Mouse (Mus musculus) hindbrain, embryonic 14.5 days (tissue): ENCODE results near the gene Tmpo. TPM values are rescaled to one million over a fixed set of nuclear protein-coding genes. Genes with fewer than 3 reads are reported as not detected.
"Not testable (repeated sequence)": the region's sequence is repeated elsewhere in the genome, so short reads cannot be mapped to it uniquely, and the experiment has no call there.

Experiments
- ATAC-seq: fragments of 200-750 bp; cut with Nextera tagmentation; 2 replicates; pipeline ENCODE4 v1.8.0; 2017; ENCODE audit warnings: moderate number of reproducible peaks, mild to moderate bottlenecking, moderate TSS enrichment, moderate library complexity; ENCODE audit not compliant: low FRiP score
- DNase-seq: peaks from one replicate; pipeline ENCODE4 v3.0.0-alpha.2; 2015; ENCODE audit warnings: low spot score
- H3K27ac ChIP-seq: fragments of 300-500 bp; sonication (generic); 2 replicates; pipeline ENCODE4 v1.5.1; 2014; ENCODE audit warnings: mild to moderate bottlenecking, moderate library complexity
- H3K27me3 ChIP-seq: fragments of 300-500 bp; sonication (generic); 2 replicates; pipeline ENCODE4 v1.6.1; 2014; ENCODE audit warnings: mild to moderate bottlenecking, low read length, mixed read lengths; ENCODE audit not compliant: control insufficient read depth, insufficient read depth
- H3K36me3 ChIP-seq: fragments of 300-500 bp; sonication (generic); replicated peaks from 2 replicates; pipeline ENCODE4 v1.6.1; 2014; ENCODE audit not compliant: control insufficient read depth, insufficient read depth
- H3K4me1 ChIP-seq: fragments of 300-500 bp; sonication (generic); replicated peaks from 2 replicates; pipeline ENCODE4 v1.6.1; 2014; ENCODE audit warnings: antibody characterized with exemption, low read length, mixed read lengths; ENCODE audit not compliant: control insufficient read depth, insufficient read depth
- H3K4me2 ChIP-seq: fragments of 300-500 bp; sonication (generic); replicated peaks from 2 replicates; pipeline ENCODE4 v1.6.1; 2014; ENCODE audit warnings: mild to moderate bottlenecking, moderate library complexity
- H3K4me3 ChIP-seq: fragments of 300-500 bp; sonication (generic); replicated peaks from 2 replicates; pipeline ENCODE4 v1.5.1; 2014; ENCODE audit warnings: mild to moderate bottlenecking, low read length
- H3K9ac ChIP-seq: fragments of 300-500 bp; sonication (generic); 2 replicates; pipeline ENCODE4 v1.6.1; 2014
- H3K9me3 ChIP-seq: fragments of 300-500 bp; sonication (generic); 2 replicates; pipeline ENCODE4 v1.6.1; 2016; ENCODE audit warnings: low read length; ENCODE audit not compliant: control insufficient read depth
- WGBS: fragments of 180-500 bp; shearing (Covaris S2); extraction: QIAGEN DNeasy Blood & Tissue Kit; methylation state at CpG from one replicate; pipeline ENCODE4 v1.1.7; 2014; 5-methylcytosine and 5-hydroxymethylcytosine counted together
- polyA plus RNA-seq: library from polyadenylated mRNA; unstranded; fragments of >200 nt; fragmentation: Nextera tagmentation; extraction: Ambion mirVana; gene quantifications from 2 replicates; pipeline ENCODE4 v1.2.1, GENCODE M21; 2014

Tmpo gene
- polyA plus RNA-seq, 1 experiment from 2014 or later = 111 TPM

DNA sequence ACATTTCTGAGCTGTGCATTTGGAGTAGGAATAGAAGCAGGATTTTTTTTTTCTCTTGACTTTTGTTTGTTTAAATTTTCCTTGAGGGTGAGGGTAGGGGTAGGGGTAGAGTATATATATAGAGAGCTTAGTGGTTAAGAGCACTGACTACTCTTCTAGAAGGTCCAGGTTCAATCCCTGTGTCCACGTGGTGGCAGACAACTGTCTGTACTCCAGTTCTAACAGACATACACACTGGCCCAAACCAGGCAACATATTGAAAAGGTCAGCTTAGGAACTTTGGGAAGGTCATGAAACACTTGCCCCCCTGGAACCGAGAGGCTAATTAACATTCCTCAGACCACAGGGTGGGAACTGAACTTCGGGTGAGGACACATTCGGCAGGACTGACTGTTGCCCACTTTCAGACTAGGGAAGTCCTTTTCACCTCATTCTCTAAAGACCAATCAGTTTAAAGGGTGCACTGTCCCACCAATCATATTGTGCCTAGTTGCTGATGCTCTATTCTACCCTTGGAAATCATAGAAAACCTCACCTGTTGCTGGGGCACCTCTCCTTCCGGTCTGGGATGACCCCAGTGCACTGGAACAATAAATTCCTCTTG, 7.7 kb upstream of the Tmpo start:
- no peaks in the 10 kb centered on the region for H3K27me3 ChIP-seq
- WGBS = 85% methylated on average over 5 of the region's 5 CpGs
- H3K27ac ChIP-seq = peak overlapping the region; percentile 97
- DNase-seq (no peak), ATAC-seq (no peak)
- no peak overlapping the region for H3K9ac ChIP-seq
- peaks cover 8% of the 10 kb centered on the region for H3K4me1 ChIP-seq
- H3K36me3 ChIP-seq = no peaks in the 10 kb centered on the region
- H3K4me3 ChIP-seq = no peak overlapping the region
- no peak overlapping the region for H3K4me2 ChIP-seq
- no peaks in the 10 kb centered on the region for H3K9me3 ChIP-seq

- peak overlapping the region; percentile 55 for H3K4me2 ChIP-seq
- DNase-seq (peak; percentile 97), ATAC-seq (peak; percentile 64; the same call in 1 of the 2 replicates)
- H3K9me3 ChIP-seq = no peaks in the 10 kb centered on the region
- peak overlapping the region; percentile 25 for H3K4me3 ChIP-seq
- no peaks in the 10 kb centered on the region for H3K27me3 ChIP-seq
- peak overlapping the region; percentile 81 for H3K9ac ChIP-seq
- peak overlapping the region; percentile 97 for H3K27ac ChIP-seq
- under 1% methylated on average over 15 of the region's 15 CpGs for WGBS
- peaks cover 16% of the 10 kb centered on the region for H3K4me1 ChIP-seq
- no peaks in the 10 kb centered on the region for H3K36me3 ChIP-seq
Observed at GRCm38 (mm10) chr10:91187872-91188271, 6.8 kb upstream of the Tmpo start.

- H3K9me3 ChIP-seq = no peaks in the 10 kb centered on the region
- WGBS = 17% methylated on average over 10 of the region's 10 CpGs
- DNase-seq = peak; percentile 59
- peaks cover 17% of the 10 kb centered on the region for H3K4me1 ChIP-seq
- peak overlapping the region; percentile 25 for H3K4me3 ChIP-seq
- H3K36me3 ChIP-seq = no peaks in the 10 kb centered on the region
- no peak; the same call in 1 of the 2 replicates for ATAC-seq
- peak overlapping the region; percentile 81 for H3K9ac ChIP-seq
- H3K27me3 ChIP-seq = no peaks in the 10 kb centered on the region
- peak overlapping the region; percentile 97 for H3K27ac ChIP-seq
- peak overlapping the region; percentile 55 for H3K4me2 ChIP-seq
Observed at GRCm38 (mm10) chr10:91187349-91187748, 6.2 kb upstream of the Tmpo start.

DNA sequence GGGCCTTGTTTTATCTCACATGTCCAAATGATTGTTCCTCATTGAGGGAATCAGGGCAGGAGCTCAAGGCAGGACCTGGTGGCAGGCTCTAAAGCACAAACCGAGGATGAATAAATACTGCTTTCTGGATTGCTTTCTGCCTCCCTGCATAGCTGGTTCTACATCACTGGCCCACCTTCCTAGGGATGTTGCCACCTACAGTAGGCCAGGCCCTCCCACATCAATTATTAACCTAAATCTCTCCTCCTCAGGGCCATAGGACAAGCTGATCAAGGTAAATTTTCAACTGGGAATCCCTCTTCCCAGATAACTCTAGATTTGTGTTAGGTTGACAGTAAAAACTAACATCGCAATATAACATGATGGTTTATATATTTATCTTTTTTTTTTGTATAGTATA, 4.6 kb upstream of the Tmpo start:
- H3K4me3 ChIP-seq = no peak overlapping the region
- no peak overlapping the region for H3K4me2 ChIP-seq
- H3K36me3 ChIP-seq = no peaks in the 10 kb centered on the region
- H3K27ac ChIP-seq = no peak overlapping the region
- H3K27me3 ChIP-seq = no peaks in the 10 kb centered on the region
- H3K9me3 ChIP-seq = no peaks in the 10 kb centered on the region
- WGBS = 93% methylated on average over 2 of the region's 2 CpGs
- no peak overlapping the region for H3K9ac ChIP-seq
- H3K4me1 ChIP-seq = peaks cover 17% of the 10 kb centered on the region
- DNase-seq (no peak), ATAC-seq (no peak)

- ATAC-seq = not testable (repeated sequence)
Observed at GRCm38 (mm10) chr10:91184893-91185292, 3.8 kb upstream of the Tmpo start.

GRCm38 (mm10) chr10:91183316-91183715, 2.2 kb upstream of the Tmpo start:
- no peaks in the 10 kb centered on the region for H3K27me3 ChIP-seq
- H3K9ac ChIP-seq = 0 out of 2 replicates have a peak overlapping the region, but pooled peaks have one; percentile 67

More at GRCm38 (mm10) chr10:91184893-91185292, 3.8 kb upstream of the Tmpo start:
- not testable (repeated sequence) for H3K4me3 ChIP-seq, H3K27ac ChIP-seq, H3K36me3 ChIP-seq, H3K4me2 ChIP-seq, H3K9ac ChIP-seq, DNase-seq, H3K27me3 ChIP-seq, H3K9me3 ChIP-seq
- H3K4me1 ChIP-seq = peaks cover 17% of the 10 kb centered on the region
- whole genome bisulfite sequencing = 70% methylated on average over 5 of the region's 5 CpGs

GRCm38 (mm10) chr10:91182291-91182990, 1.3 kb upstream of the Tmpo start:
- ATAC-seq = peak; percentile 6
- 1% methylated on average over 16 of the region's 16 CpGs for WGBS
- Histone ChIP-seq H3K4me2 (peak overlapping the region; percentile 59), H3K36me3 (no peaks in the 10 kb centered on the region), H3K27me3 (no peaks in the 10 kb centered on the region), H3K4me3 (peak overlapping the region; percentile 47), H3K4me1 (peaks cover 16% of the 10 kb centered on the region), H3K27ac (peak overlapping the region; percentile 96), H3K9me3 (no peaks in the 10 kb centered on the region), H3K9ac (peak overlapping the region; percentile 67)
- DNase-seq = peak; percentile 66

More at GRCm38 (mm10) chr10:91183316-91183715, 2.2 kb upstream of the Tmpo start:
- Histone ChIP-seq H3K4me3 (peak overlapping the region; percentile 47; the same call in 1 of the 2 replicates), H3K4me2 (peak overlapping the region; percentile 59), H3K4me1 (peaks cover 17% of the 10 kb centered on the region), H3K27ac (peak overlapping the region; percentile 96), H3K36me3 (no peaks in the 10 kb centered on the region), H3K9me3 (no peaks in the 10 kb centered on the region)
- DNase-seq = no peak
- ATAC-seq = no peak
- 21% methylated on average over 3 of the region's 3 CpGs for WGBS

DNA sequence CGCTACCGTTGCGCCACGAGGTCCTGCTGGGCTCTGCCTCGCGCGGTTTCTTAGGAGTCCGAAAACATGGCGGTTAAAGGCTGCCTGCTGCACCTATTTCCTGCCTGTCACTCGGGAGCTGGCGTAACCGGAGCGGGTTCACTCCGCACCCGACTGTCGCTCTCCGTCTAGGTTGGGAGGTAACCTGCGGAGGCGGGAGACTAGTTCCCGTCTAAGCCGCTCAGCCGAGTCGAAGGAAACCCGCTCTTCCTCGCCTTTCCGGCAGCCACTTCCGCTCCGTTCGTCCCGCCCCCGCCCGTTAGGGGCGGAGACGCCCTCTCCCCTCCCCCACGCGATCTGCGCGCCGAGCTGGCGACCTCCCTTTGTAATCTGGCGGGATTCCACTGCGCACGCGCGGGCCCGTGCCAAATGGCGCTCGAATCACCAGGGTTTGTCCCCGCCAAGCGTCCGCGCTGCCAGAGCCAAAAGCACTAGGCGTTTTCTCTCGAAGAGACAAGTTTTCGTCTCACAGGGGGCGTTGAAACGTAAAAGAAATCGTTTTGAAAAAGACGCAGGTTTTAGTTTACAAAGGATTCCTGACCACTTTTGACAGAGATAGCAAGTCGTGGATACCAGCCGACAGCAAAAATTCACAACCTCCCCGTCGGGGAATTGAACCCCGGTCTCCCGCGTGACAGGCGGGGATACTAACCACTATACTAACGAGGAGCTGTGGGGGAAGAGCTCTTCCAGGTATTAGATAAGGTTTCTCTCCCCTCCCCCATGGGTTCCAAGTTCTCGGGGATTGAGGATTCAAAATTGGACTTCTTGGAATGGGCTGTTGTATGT, 560 bp upstream of the Tmpo start:
- DNase-seq = peak; percentile 100
- Histone ChIP-seq H3K4me2 (peak overlapping the region; percentile 59), H3K27ac (peak overlapping the region; percentile 96), H3K9ac (peak overlapping the region; percentile 67), H3K27me3 (no peaks in the 10 kb centered on the region), H3K4me3 (peak overlapping the region; percentile 47), H3K36me3 (no peaks in the 10 kb centered on the region), H3K4me1 (peaks cover 9% of the 10 kb centered on the region), H3K9me3 (no peaks in the 10 kb centered on the region)
- under 1% methylated on average over 69 of the region's 69 CpGs for WGBS
- ATAC-seq = peak; percentile 92

DNA sequence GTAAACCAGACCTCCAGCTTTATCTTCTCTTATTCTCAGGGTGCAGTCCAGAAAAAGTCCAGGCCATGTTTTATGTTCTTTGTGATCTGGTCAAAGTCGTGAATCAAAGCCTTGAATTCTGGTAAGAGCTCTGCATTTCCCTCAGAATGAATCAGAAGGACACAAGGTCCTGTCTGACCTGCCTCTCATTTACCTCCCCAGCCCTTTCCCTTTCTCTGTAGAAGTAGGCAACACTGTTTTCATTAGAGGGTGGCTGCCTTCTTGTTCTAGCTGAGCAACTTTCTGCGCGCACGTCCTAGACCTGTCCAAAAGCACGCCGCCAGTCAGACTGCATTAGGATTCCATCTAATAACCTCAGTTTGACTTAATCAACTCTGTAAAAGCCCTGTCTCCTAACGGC, 814 bp downstream of the Tmpo start:
- H3K4me2 ChIP-seq = peak overlapping the region; percentile 59
- H3K4me1 ChIP-seq = peaks cover 9% of the 10 kb centered on the region
- no peak for DNase-seq
- H3K9me3 ChIP-seq = no peaks in the 10 kb centered on the region
- peak overlapping the region; percentile 67; the same call in 1 of the 2 replicates for H3K9ac ChIP-seq
- peak overlapping the region; percentile 47 for H3K4me3 ChIP-seq
- H3K27ac ChIP-seq = peak overlapping the region; percentile 96
- H3K36me3 ChIP-seq = no peaks in the 10 kb centered on the region
- no peaks in the 10 kb centered on the region for H3K27me3 ChIP-seq
- ATAC-seq = no peak
- WGBS = 31% methylated on average over 7 of the region's 7 CpGs
